Mouse (Mus musculus): ENCODE data around the gene Pirb.

DNA sequence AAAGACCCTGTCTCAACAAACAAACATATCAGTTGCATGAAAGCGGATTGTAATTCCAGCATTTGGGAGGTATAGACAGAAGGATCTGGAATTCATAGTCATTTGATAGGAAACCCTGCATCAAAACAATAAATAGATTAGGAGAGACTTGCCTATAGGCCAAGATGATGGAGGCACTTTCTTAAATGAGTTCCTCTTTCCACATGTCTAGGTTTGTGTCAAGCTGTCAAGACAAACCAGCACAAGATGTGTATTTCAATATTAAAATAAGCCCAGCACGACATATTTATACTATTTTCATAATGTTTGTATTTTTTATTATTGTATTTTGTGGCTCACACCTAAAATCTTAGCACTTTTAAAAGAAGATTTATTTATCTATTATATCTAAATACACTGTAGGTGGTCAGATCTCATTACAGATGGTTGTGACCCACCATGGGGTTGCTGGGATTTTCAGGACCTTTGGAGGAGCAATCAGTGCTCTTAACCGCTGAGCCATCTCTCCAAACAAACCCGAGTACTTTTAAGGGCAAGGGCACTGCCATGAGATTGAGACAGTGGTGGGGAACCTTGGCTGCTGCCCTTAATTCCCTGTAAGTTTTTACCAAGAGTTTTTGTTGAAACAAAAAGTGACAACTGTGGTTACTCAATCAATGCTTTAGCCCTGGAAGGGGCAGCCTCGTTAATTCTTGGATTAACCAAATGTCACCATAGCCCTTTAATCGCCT, 16.9 kb downstream of the Pirb start:
- no peak for TF ChIP-seq CTCF (IDR thresholded peaks at IDR 0.05; ENCODE audit: borderline replicate concordance, control insufficient read depth, extremely low read depth, insufficient read depth, low read length, poor library complexity)
- no peak for TF ChIP-seq POLR2A (IDR thresholded peaks at IDR 0.05; ENCODE audit: control insufficient read depth, extremely low read depth, insufficient read depth, low read length, poor library complexity)

Measured in thymus, adult 2 months (tissue).